Mouse (Mus musculus): ENCODE data around the gene Tmem115. TPM values are rescaled to one million over a fixed set of nuclear protein-coding genes. Genes with fewer than 3 reads are reported as not detected.
A peak's percentile ranks its signal among the peaks of the same experiment; 100 is the strongest.
"Not testable (repeated sequence)": the region's sequence is repeated elsewhere in the genome, so short reads cannot be mapped to it uniquely, and the experiment has no call there.

The Tmem115 gene
- polyA plus RNA-seq, 1 experiment = 63.5 TPM

GRCm38 (mm10) chr9:107554319-107554825 is 20.6 kb downstream of the Tmem115 start:
- Histone ChIP-seq H3K27ac (ENCODE audit: insufficient read depth, low read depth, low read length) (peak overlapping the region; percentile 98), H3K27me3 (ENCODE audit: control insufficient read depth, insufficient read depth, low read length) (no peaks in the 10 kb centered on the region), H3K36me3 (ENCODE audit: control insufficient read depth, insufficient read depth, low read length) (peaks cover 24% of the 10 kb centered on the region), H3K4me3 (ENCODE audit: low read depth, low read length) (peak overlapping the region; percentile 79), H3K4me1 (ENCODE audit: control insufficient read depth, insufficient read depth, insufficient read length, low read length) (peaks cover 14% of the 10 kb centered on the region)
- WGBS = under 1% methylated on average over 53 of the region's 53 CpGs
- peak; percentile 91 for TF ChIP-seq POLR2A (IDR thresholded peaks at IDR 0.05; ENCODE audit: low read depth, low read length)
- TF ChIP-seq CTCF (IDR thresholded peaks at IDR 0.05; ENCODE audit: extremely low read depth, insufficient read length, insufficient replicate concordance, low read depth, low read length) = no peak

GRCm38 (mm10) chr9:107555031-107555457 is 21.3 kb downstream of the Tmem115 start:
- Histone ChIP-seq H3K27ac (ENCODE audit: insufficient read depth, low read depth, low read length) (peak overlapping the region; percentile 98), H3K27me3 (ENCODE audit: control insufficient read depth, insufficient read depth, low read length) (no peaks in the 10 kb centered on the region), H3K36me3 (ENCODE audit: control insufficient read depth, insufficient read depth, low read length) (peaks cover 31% of the 10 kb centered on the region), H3K4me3 (ENCODE audit: low read depth, low read length) (peak overlapping the region; percentile 79), H3K4me1 (ENCODE audit: control insufficient read depth, insufficient read depth, insufficient read length, low read length) (peaks cover 14% of the 10 kb centered on the region)
- peak; percentile 29; the same call in 1 of the 2 replicates for TF ChIP-seq POLR2A (IDR thresholded peaks at IDR 0.05; ENCODE audit: low read depth, low read length)
- TF ChIP-seq CTCF (IDR thresholded peaks at IDR 0.05; ENCODE audit: extremely low read depth, insufficient read length, insufficient replicate concordance, low read depth, low read length) = no peak
- 0% methylated on average over 23 of the region's 23 CpGs for WGBS

- Histone ChIP-seq H3K4me3 (ENCODE audit: low read depth, low read length) (peak overlapping the region; percentile 79), H3K27ac (ENCODE audit: insufficient read depth, low read depth, low read length) (peak overlapping the region; percentile 98), H3K36me3 (ENCODE audit: control insufficient read depth, insufficient read depth, low read length) (peaks cover 35% of the 10 kb centered on the region), H3K4me1 (ENCODE audit: control insufficient read depth, insufficient read depth, insufficient read length, low read length) (peaks cover 14% of the 10 kb centered on the region), H3K27me3 (ENCODE audit: control insufficient read depth, insufficient read depth, low read length) (no peaks in the 10 kb centered on the region)
- 19% methylated on average over 2 of the region's 2 CpGs for WGBS
- TF ChIP-seq CTCF (IDR thresholded peaks at IDR 0.05; ENCODE audit: extremely low read depth, insufficient read length, insufficient replicate concordance, low read depth, low read length) (no peak), POLR2A (IDR thresholded peaks at IDR 0.05; ENCODE audit: low read depth, low read length) (no peak)
Observed at GRCm38 (mm10) chr9:107555701-107556100, 22.0 kb downstream of the Tmem115 start.

GRCm38 (mm10) chr9:107556346-107556745 is 22.6 kb downstream of the Tmem115 start:
- H3K4me3 ChIP-seq (ENCODE audit: low read depth, low read length) = peak overlapping the region; percentile 48
- WGBS = 25% methylated on average over 3 of the region's 3 CpGs
- peak; percentile 32; the same call in 1 of the 2 replicates for TF ChIP-seq POLR2A (IDR thresholded peaks at IDR 0.05; ENCODE audit: low read depth, low read length)
- no peak for TF ChIP-seq CTCF (IDR thresholded peaks at IDR 0.05; ENCODE audit: extremely low read depth, insufficient read length, insufficient replicate concordance, low read depth, low read length)
- no peaks in the 10 kb centered on the region for H3K27me3 ChIP-seq (ENCODE audit: control insufficient read depth, insufficient read depth, low read length)
- H3K27ac ChIP-seq (ENCODE audit: insufficient read depth, low read depth, low read length) = peak overlapping the region; percentile 98
- peaks cover 10% of the 10 kb centered on the region for H3K4me1 ChIP-seq (ENCODE audit: control insufficient read depth, insufficient read depth, insufficient read length, low read length)
- H3K36me3 ChIP-seq (ENCODE audit: control insufficient read depth, insufficient read depth, low read length) = peaks cover 41% of the 10 kb centered on the region

GRCm38 (mm10) chr9:107563029-107563581 is 29.4 kb downstream of the Tmem115 start, which contains the start of gene Tusc2:
Tusc2 (plus strand) TSS chr9:107563255.
- Histone ChIP-seq H3K27me3 (ENCODE audit: control insufficient read depth, insufficient read depth, low read length) (no peaks in the 10 kb centered on the region), H3K4me1 (ENCODE audit: control insufficient read depth, insufficient read depth, insufficient read length, low read length) (peaks cover 19% of the 10 kb centered on the region), H3K36me3 (ENCODE audit: control insufficient read depth, insufficient read depth, low read length) (peaks cover 47% of the 10 kb centered on the region), H3K27ac (ENCODE audit: insufficient read depth, low read depth, low read length) (peak within 1 kb of the TSS; percentile 50), H3K4me3 (ENCODE audit: low read depth, low read length) (peak within 1 kb of the TSS; percentile 90)
- WGBS = under 1% methylated on average over 46 of the region's 46 CpGs
- TF ChIP-seq POLR2A (IDR thresholded peaks at IDR 0.05; ENCODE audit: low read depth, low read length) (peak; percentile 69), CTCF (IDR thresholded peaks at IDR 0.05; ENCODE audit: extremely low read depth, insufficient read length, insufficient replicate concordance, low read depth, low read length) (no peak)

- Histone ChIP-seq H3K27ac (ENCODE audit: insufficient read depth, low read depth, low read length) (peak overlapping the region; percentile 99), H3K36me3 (ENCODE audit: control insufficient read depth, insufficient read depth, low read length) (peaks cover 25% of the 10 kb centered on the region), H3K4me3 (ENCODE audit: low read depth, low read length) (peak overlapping the region; percentile 27), H3K4me1 (ENCODE audit: control insufficient read depth, insufficient read depth, insufficient read length, low read length) (peaks cover 28% of the 10 kb centered on the region)
- H3K27me3 ChIP-seq (ENCODE audit: control insufficient read depth, insufficient read depth, low read length) = not testable (repeated sequence)
- WGBS = 45% methylated on average over 5 of the region's 5 CpGs
Observed at GRCm38 (mm10) chr9:107565556-107565955, 31.8 kb downstream of the Tmem115 start.

GRCm38 (mm10) chr9:107566041-107566709 is 32.4 kb downstream of the Tmem115 start:
- peaks cover 19% of the 10 kb centered on the region for H3K36me3 ChIP-seq (ENCODE audit: control insufficient read depth, insufficient read depth, low read length)
- H3K4me3 ChIP-seq (ENCODE audit: low read depth, low read length) = peak overlapping the region; percentile 42
- no peaks in the 10 kb centered on the region for H3K27me3 ChIP-seq (ENCODE audit: control insufficient read depth, insufficient read depth, low read length)
- peaks cover 32% of the 10 kb centered on the region for H3K4me1 ChIP-seq (ENCODE audit: control insufficient read depth, insufficient read depth, insufficient read length, low read length)
- H3K27ac ChIP-seq (ENCODE audit: insufficient read depth, low read depth, low read length) = peak overlapping the region; percentile 99
- 10% methylated on average over 15 of the region's 15 CpGs for WGBS
- peak; percentile 37; the same call in 1 of the 2 replicates for TF ChIP-seq POLR2A (IDR thresholded peaks at IDR 0.05; ENCODE audit: low read depth, low read length)
- peak; percentile 85; the same call in 1 of the 2 replicates for TF ChIP-seq CTCF (IDR thresholded peaks at IDR 0.05; ENCODE audit: extremely low read depth, insufficient read length, insufficient replicate concordance, low read depth, low read length)
